Mouse (Mus musculus) MN1 (cell line): ENCODE measurements around the gene Fhod1.

Experiments
- DNase-seq: peaks from one replicate; pipeline ENCODE4 v3.0.0-alpha.2; 2016; ENCODE audit warnings: low spot score

Gene Fhod1

DNA sequence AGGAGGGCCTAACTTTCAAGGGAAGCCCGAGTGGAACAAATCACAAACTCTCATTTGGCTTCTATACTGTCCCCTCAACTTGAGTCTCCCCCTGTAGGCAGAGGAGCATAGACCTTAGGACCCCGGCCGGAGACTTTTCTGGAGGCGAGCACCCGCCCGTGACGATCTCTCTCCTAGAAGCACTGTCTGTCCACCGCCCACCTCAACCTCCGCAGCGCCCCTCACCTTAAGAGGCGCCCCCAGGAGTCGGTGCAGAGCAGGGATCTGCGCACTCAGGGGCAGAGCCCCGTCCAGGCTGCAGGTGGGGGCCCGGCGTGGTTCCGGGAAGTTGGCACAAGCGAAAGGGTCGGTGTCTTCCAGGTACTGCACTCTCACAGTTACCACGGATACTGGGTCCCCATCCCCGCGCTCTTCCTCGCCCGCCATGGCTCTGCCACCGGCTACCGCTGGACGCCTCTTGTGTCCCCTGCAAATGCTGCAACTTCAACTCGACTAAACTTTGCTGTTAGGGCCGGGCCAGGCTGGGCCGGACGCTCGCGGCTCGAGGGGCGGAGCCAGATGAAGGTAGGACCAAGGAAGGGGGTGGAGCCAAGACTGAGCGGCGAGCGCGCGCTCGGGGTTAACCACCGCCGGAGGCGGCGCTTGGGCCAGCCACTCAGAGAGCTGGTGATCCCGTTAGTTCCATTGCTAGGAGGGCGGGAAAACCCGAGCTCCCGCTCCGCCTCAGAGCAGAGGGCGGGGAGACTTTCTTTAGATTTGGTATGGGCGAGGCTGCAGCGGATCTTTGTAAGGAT lies at the start of gene Fhod1:
Gene Fhod1 (minus strand): TSS at position 526 of the 794 bp plus-strand sequence.
- peak; percentile 97 for DNase-seq

DNA sequence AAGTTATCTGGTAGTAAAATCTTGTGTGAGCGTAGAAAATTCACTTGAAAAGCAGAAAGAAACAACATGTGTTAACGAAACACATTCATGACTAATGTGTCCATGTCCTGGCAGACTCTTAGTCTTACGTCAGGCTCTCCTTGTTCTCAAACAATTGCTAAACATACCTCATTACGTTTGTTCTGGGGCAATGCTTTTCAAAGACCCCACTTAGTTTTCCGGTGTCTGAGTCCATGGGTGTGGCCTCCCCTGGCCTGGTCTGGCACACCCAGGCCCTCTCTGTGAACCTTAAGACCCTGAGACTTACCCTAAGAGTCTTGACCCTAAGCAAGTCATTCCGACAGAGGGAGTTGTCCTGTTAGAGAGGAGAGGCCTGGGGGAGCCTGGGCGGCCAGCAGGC lies 46.2 kb upstream of the Fhod1 start:
- DNase-seq, result no peak

DNA sequence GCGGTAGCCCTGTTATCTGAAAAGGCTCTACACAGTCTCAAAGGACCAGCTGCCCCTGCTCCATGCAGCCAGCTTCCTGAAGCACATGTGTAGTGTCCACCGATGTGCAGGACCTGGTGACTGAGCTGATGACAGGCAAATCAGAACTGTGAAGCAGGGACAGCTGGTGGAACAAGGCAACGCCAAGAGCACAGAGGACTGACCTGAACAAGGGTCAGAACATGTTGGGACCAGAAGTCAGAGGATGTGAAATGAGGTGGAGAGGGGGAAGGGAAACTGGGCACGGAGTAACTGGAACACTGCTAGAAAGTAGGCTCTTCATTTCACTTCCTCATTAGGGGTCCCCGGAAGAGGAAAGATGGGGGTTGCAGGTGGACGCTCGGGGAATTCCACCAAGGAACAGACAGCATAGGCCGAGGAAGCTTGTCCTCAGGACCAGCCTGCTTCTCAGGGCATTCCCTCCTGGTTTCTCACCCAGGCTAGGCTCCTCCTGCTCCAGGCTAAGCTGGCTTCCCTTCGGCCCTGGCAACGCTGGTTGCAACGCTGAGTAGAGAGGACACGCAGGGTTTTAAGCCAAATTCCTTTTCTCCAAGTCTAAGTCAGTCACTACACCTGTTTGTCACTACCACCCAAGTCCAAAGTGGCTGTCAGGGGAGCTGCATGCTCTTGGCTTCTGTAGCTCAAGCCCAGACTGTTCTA lies 45.5 kb upstream of the Fhod1 start:
- no peak for DNase-seq

DNA sequence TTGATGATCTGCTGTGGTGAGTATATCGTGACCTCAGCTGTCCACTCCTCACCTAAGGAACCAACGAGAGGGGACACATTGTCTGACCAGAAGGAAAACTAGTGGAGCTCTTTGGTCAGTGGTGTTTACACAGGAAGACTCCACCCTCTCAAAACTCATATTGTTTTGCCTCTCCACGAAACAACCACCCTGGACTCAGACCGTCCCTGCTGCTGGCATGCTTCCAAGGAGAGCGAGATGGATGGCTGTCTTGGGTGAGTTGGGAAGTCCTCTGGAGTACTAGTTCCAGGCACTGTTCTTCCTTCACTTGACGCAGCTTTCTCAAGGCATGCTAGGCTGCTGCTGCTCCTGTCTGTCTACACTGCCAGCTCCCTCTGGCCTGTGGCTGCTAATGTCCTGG lies 41.3 kb upstream of the Fhod1 start:
- no peak for DNase-seq

DNA sequence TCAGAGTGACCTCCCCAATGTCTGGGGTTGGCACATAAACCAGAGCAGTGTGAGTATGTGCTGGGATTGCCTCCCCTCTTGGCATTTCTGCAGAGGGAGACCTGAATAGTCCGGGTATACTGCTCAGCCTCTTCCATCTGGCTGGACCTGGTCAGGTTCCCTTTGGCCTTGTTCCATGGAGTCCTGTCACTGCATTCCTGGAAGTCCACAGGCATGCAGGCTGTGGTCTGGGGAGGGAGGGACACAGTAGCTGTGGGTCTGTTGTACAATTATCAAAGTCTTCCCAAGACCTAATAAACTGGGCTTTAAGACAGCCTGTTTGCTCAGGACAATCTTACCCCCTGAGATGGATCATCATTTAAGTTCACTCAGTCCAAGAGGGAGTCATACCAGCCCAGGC lies 39.4 kb upstream of the Fhod1 start:
- no peak for DNase-seq

DNA sequence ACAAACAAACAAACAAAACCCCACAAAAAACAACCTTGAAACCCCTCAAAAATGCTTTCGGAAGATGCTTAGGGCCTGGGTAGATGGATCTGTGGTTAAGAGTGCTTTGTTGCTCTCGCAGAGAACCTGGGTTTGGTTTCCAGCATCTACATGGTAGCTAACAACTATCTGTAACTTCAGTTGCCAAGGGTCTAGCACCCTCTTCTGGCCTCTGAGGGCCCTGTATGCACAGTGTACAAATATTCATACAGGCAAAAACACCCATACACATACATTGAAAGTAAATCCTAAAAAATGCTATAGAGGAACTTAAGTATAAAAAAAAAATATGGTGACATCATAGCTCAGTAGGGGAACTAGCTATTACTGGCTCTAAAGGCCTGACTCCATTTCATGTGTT lies 36.3 kb upstream of the Fhod1 start:
- DNase-seq, result no peak

DNA sequence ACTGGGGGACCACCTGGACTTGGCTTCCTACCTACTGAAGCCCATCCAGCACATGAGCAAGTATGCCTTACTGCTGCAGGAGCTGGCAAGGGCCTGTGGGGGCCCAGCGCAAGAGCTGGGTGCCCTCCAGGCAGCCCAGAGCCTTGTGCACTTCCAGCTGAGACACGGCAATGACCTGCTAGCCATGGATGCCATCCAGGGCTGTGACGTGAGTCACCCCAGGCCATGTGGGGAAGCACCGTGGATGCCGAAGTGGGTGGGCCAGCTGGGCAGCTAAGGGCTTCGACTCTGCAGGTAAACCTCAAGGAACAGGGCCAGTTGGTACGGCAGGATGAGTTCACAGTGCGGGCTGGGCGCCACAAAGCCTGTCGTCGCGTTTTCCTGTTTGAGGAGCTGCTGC lies 32.6 kb upstream of the Fhod1 start:
- DNase-seq, result no peak

DNA sequence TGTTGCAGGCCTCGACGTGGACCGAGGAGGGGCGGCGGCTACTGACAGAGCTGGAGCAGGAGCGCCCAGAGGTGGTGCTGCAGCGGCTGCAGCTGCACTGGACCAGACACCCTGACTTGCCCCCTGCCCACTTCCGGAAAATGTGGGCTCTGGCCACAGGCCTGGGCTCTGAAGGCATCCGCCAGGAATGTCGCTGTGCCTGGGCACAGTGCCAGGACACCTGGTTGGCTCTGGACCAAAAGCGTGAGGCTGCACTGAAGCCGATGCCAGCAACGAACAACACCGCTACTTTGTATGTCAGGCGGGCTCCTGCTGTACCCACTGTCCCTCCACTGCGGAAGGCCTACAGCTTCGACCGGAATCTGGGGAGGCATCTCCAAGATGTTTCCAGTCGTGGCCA lies 30.9 kb upstream of the Fhod1 start:
- peak; percentile 72 for DNase-seq

DNA sequence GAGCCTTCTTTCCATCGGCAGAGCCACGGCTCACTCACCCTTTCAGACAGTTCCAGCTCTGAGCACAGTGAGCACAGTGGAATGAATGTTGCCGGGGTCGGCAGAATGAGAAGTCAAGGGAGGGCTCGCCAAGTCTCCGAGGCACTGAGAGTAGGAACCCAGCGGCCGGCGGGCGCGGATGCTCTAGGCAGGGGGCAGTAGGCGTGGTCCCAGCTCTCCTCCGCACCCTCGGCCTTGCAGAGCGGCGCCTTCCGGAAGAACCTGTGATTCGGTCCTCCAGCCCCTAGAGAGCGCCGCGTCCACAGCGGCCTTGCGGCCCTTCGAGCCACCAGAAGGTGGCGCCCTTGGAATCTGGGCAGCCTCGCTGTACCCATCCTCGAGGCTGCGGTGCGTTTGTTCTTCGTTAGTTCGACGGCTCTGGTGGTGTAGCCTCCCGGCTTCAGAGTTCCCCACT lies 26.8 kb upstream of the Fhod1 start:
- DNase-seq, result no peak

DNA sequence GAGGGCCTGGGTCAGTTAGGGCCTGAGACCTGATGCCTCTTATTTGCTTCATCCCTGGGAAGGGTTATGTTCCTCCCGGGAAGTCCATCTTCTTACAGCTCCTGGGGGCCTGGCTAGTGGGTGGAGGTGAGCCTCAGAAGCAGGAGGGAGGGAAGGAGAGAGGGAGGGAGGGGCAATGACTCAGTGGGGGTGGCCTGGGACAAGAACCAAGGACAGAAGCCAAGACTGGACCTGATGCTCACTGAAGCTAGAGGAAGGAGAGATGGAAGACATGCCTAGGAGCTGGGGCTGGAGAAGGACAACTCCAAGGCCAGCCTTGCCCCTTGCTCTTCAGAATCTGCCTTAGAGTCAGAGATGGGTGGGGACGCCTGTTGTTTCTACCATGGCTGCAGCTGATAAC lies 25.3 kb upstream of the Fhod1 start, which contains the start of gene Plekhg4:
Gene Plekhg4 (plus strand): TSS at position 243 of the 400 bp plus-strand sequence.
- DNase-seq, result no peak

DNA sequence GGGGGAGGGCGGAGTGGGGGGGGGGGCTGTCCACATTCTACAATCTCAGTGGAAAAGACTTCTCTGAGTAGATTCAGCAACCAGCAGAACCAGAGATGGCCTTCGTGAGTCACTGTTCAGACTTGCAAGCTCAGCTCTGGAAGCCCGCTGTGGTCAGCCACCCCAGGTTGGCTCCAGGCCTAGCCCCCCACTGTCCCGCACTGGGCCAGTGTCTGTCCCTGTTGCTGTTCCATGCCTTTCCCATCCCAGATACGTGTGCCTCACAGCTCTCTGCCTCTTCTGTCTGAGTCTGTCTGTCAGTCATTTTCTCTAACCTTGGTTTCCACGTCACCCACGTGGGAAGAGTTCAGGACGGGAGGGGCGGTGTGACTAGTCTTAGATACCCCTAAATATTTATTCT lies 24.7 kb upstream of the Fhod1 start:
- DNase-seq, result no peak

DNA sequence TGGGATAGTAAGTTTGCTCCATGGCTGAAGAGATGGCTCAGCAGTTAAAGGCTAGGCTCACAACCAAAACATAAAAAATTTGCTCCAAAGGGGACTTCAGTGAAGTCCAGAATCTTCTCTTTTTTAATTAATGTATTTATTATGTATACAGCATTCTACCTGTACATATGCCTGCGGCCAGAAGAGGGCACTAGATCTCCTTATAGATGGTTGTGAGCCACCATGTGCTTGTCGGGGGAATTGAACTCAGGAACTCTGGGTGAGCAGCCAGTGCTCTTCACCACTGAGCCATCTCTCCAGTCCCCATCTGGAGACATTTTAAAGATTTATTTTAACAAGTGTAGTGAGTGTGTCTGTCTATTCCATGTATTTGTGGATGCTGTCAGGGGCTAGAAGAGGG lies 19.4 kb upstream of the Fhod1 start:
- DNase-seq, result peak; percentile 51

DNA sequence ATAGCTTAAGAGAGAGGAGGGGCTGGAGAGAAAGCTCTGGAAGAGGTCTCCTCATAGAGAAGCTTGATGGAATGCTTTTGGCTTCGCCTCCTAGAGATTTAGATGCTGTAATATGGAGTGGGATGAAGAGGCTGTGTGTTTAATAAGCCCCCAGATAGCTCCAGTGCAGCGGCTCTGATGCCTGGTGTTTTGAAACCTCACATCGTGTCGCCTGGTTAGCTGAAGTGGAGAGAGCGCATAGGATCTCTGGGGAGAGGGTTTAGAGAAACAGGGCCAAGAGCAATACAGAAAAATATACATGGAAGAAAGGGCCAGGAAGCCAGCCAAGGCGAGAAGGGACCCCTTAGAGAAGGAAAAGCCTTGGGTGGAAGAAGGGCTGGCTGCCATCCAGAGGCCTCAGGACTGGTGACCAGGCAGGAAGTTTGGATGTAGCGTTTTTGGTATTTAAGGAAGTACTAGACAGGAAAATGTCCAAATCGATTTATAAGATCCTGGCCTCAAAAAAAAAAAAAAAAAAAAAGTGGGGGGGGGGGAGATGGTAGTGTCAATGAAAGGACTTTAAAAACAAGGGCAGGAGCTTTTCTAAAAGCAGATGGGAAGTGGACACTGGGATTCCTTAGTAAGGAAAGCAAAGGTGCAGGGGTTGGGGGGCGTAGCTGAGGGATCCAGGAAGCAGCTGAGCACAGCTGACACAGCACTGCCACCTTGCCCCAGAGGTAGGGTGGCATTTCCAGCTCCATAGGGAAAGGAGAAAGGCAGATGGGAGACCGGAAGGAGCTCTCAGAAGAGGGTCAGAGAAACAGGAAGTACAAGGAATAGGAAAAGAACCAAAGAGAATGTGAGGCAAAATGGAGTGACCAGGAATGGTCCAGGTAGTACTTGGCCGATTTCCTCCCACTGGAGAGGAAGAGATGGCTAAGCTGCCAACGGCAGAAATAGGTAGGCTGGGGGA lies 14.3 kb upstream of the Fhod1 start:
- DNase-seq, result no peak

DNA sequence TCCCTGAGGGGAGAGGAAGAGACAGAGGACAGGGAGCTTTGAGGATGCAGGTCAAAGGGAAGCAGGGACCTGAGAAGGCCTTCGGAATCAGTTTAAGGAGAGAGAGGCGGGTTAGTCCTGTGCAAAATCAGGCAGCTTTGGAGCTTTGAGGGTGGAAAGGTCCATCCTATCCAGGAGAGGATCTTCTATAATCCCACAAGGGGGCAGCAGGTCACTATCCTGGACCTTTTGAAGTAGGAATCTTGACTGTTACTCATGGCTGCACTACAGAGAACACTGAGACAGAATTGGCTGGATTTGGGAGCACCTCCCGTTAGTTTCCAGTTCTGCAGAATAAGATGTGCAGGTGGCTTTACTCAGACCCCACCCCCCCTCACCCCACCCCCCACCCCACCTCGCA lies 11.9 kb upstream of the Fhod1 start:
- DNase-seq, result peak; percentile 88

DNA sequence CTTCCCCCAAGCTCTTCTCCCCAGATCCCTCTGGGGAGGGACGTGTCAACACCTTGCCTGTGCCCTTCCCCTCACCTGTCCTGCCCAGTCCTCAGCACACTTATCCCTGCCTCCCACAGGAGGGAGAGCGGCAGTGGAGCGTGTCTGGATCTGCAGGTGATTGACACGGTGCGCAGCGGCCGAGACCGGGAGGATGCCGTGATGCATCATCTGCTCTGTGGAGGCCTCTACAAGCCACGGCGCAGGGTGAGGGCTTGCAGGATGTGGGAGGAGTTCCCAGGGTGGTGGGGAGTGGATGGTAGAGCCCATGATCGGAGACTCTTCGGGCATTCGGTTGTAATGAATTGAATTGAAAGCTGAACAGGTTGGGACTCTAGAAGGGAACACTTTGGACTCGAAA lies 11.5 kb upstream of the Fhod1 start:
- no peak for DNase-seq

DNA sequence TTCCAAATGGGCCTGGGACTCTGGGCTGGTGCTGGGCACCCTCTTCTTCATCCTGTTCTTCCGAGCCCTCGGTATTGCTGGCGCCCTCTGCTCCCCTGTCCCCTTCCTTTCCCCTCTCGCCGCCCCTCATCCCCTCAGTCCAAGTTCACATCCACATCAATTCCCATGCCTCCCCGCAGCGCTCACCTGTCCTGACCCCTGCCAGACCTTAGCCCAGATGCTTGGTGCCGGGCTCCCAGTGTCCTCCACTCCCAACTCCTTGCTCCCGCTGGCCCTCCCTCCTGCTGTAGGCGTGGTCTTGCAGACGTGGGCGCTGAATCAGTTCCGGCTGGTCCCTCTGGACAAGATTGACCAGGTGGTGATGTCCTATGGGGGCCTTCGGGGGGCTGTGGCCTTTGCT lies 8.9 kb upstream of the Fhod1 start:
- DNase-seq, result no peak

DNA sequence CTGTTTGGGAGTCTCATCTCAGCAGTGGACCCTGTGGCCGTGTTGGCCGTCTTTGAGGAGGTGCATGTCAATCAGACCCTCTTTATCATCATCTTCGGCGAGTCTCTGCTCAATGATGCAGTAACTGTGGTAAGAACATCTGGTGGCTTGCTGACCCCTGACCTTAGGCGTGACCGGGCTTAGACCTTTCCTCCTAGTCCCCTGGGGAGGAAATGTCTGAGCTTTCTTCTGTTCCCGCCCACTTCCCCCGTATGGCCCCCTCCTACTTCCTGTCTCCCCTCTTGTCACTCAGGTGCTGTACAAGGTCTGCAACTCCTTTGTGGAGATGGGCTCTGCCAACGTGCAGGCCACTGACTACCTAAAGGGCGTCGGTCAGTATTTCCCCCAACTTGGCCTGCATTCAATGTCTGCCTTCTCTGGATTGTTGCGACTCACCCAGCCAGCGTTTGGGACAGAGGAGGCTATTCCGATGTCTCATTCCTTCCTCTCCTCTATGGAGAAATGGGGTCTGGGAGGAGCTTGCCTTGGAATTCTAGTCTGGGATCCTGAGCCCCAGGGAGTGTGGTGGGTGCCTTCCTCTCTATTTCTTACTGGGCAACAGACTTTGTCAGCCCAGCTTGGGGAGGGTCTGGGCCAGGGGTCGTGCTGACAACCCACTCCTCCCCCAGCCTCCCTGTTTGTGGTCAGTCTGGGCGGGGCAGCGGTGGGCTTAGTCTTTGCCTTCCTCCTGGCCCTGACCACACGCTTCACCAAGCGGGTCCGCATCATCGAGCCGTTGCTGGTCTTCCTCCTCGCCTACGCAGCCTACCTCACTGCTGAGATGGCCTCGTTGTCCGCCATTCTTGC lies 7.6 kb upstream of the Fhod1 start:
- DNase-seq, result no peak

DNA sequence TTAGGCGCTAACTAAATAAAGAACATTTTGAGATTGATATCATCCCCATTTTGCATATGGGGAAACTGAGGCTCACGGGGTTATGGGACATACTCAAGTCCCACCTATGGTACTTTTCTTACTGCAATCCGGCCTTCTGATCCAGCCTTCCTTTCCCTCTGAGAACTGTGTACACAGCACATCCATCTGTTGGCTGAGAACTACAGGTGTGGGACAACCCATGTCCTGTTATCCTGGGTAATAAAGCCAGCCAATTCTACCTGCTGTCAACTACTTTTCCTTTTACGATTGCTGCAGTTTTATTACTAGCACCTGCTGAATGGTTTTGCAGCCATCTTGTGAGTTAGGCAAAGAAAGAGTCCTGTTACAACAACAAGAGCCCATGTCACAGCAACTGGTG lies 6.8 kb upstream of the Fhod1 start:
- no peak for DNase-seq

DNA sequence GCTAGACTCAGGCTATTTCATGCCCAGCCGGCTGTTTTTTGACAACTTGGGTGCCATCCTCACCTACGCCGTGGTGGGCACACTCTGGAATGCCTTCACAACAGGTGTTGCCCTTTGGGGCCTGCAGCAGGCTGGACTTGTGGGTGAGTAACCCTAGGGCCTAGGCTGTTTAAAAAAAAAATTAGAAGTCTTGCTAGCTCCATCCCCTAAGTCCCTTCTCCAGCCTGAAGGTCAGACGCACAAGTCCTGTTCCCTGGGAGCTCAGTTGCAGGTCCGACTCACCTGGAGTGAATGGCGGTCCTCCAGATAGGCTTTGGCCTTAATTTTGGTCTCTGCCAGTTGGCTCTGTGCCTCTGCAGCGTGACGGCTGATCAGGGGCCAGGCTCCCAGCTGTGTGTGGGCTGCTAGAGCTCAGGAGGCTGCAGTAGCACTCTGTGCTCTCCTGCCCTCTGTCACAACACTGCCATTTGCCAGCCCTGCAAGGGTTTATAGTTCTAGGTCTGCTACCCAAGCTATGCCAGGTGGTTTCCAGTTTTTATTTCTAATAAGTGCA lies 5.9 kb upstream of the Fhod1 start:
- no peak for DNase-seq

DNA sequence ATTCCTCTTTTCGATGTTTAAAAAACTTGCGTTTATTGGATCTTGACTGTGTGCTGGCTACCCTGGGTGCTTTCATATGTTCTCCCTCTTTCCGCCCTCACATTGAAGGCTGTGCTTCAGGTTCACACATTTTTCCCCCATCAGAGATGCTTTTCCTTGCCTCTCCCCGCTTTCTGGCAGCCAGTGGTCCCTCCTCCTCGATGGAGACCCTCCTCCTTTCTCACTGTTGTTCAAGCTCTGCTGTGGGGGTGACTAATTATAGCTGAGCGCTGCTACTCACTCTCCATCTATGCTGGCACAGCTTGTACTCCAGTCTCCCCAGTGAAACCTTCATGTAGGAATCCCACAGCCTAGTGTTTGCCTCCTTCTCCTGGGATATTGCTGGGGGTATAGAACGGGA lies 2.4 kb upstream of the Fhod1 start:
- no peak for DNase-seq

DNA sequence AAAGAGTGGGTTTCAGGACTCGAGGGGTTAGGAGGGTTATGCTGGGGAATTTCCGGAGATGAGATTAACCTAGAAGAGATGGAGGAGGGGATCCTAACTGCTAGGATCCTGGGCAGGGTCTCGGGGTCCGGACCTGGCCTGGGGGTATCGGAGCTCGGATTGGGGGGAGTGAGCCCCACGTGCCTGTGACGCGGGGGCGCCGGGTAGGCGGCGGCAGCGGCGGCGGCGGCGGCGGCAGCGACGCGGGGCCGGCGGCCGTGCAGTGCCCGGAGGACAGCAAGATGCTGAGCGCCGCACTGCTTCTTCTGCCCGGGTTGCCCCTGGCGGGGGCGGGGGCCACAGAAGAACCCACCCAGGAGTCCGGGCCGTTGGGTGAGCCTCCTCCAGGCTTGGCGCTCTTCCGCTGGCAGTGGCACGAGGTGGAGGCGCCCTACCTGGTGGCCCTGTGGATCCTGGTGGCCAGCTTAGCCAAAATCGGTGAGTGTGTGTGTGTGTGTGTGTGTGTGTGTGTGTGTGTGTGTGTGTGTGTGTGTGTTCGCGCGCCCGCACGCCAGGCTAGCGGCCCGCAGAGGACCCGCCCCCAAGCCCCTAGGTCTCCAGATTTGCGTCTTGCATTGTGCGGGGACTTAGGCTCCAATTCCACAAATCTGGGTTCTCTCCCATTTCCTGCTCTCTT lies 1.5 kb upstream of the Fhod1 start:
- DNase-seq, result peak; percentile 59
